Mouse (Mus musculus): ENCODE measurements around the gene Rbks. TPM values are rescaled to one million over a fixed set of nuclear protein-coding genes. Genes with fewer than 3 reads are reported as not detected.

Gene Rbks
- polyA plus RNA-seq, 1 experiment from 2014 or later: 23.4 TPM

GRCm38 (mm10) chr5:31598579-31598978 lies 98.8 kb downstream of the Rbks start:
- ATAC-seq: no peak
- Histone ChIP-seq H3K9ac (replicated peaks) (no peak overlapping the region), H3K4me2 (ENCODE audit: low read depth, low read length) (no peak overlapping the region), H3K27ac (ENCODE audit: low read depth) (no peak overlapping the region), H3K4me3 (ENCODE audit: low read depth, low read length) (no peak overlapping the region), H3K36me3 (replicated peaks; ENCODE audit: insufficient read depth, low read length) (no peaks in the 10 kb centered on the region), H3K4me1 (ENCODE audit: insufficient read depth) (peaks cover 16% of the 10 kb centered on the region), H3K9me3 (ENCODE audit: low read length) (no peaks in the 10 kb centered on the region), H3K27me3 (ENCODE audit: insufficient read depth, low read length) (no peaks in the 10 kb centered on the region)
- TF ChIP-seq CTCF (IDR thresholded peaks at IDR 0.05; ENCODE audit: low read depth) (peak; percentile 53), EP300 (IDR thresholded peaks at IDR 0.05; ENCODE audit: low read depth) (no peak)
- DNase-seq: peak; percentile 46
- 57% methylated on average over 4 of the region's 4 CpGs for WGBS (ENCODE audit: insufficient replicate concordance)

- Histone ChIP-seq H3K9me3 (ENCODE audit: low read length) (no peaks in the 10 kb centered on the region), H3K4me1 (ENCODE audit: insufficient read depth) (peaks cover 16% of the 10 kb centered on the region), H3K4me2 (ENCODE audit: low read depth, low read length) (no peak overlapping the region), H3K4me3 (ENCODE audit: low read depth, low read length) (no peak overlapping the region), H3K9ac (replicated peaks) (no peak overlapping the region), H3K27ac (ENCODE audit: low read depth) (no peak overlapping the region), H3K27me3 (ENCODE audit: insufficient read depth, low read length) (no peaks in the 10 kb centered on the region), H3K36me3 (replicated peaks; ENCODE audit: insufficient read depth, low read length) (no peaks in the 10 kb centered on the region)
- DNase-seq: no peak
- 74% methylated on average over 7 of the region's 7 CpGs for WGBS (ENCODE audit: insufficient replicate concordance)
- TF ChIP-seq EP300 (IDR thresholded peaks at IDR 0.05; ENCODE audit: low read depth): no peak
- no peak for TF ChIP-seq CTCF (IDR thresholded peaks at IDR 0.05; ENCODE audit: low read depth)
- no peak for ATAC-seq
These were observed 99.3 kb downstream of the Rbks start for GRCm38 (mm10) chr5:31598121-31598520.

GRCm38 (mm10) chr5:31597430-31597944 lies 99.9 kb downstream of the Rbks start:
- TF ChIP-seq EP300 (IDR thresholded peaks at IDR 0.05; ENCODE audit: low read depth): no peak
- TF ChIP-seq CTCF (IDR thresholded peaks at IDR 0.05; ENCODE audit: low read depth): no peak
- no peak overlapping the region for H3K4me3 ChIP-seq (ENCODE audit: low read depth, low read length)

GRCm38 (mm10) chr5:31596481-31597429 lies 100.7 kb downstream of the Rbks start, which contains the start of gene Mrpl33:
Gene Mrpl33, plus strand, starts transcription at chr5:31596935.
- ATAC-seq: peak; percentile 49; the same call in 1 of the 2 replicates

More at GRCm38 (mm10) chr5:31597430-31597944, 99.9 kb downstream of the Rbks start:
- Histone ChIP-seq H3K9ac (replicated peaks) (no peak overlapping the region), H3K27ac (ENCODE audit: low read depth) (no peak overlapping the region), H3K4me2 (ENCODE audit: low read depth, low read length) (peak overlapping the region; percentile 80), H3K27me3 (ENCODE audit: insufficient read depth, low read length) (no peaks in the 10 kb centered on the region), H3K9me3 (ENCODE audit: low read length) (no peaks in the 10 kb centered on the region), H3K4me1 (ENCODE audit: insufficient read depth) (peaks cover 14% of the 10 kb centered on the region), H3K36me3 (replicated peaks; ENCODE audit: insufficient read depth, low read length) (no peaks in the 10 kb centered on the region)
- 75% methylated on average over 6 of the region's 6 CpGs for WGBS (ENCODE audit: insufficient replicate concordance)
- DNase-seq (no peak), ATAC-seq (no peak)

GRCm38 (mm10) chr5:31595868-31596267 lies 101.6 kb downstream of the Rbks start:
- no peak overlapping the region for H3K4me2 ChIP-seq (ENCODE audit: low read depth, low read length)
- H3K27me3 ChIP-seq (ENCODE audit: insufficient read depth, low read length): no peaks in the 10 kb centered on the region
- no peak for DNase-seq
- ATAC-seq: no peak
- no peak overlapping the region for H3K9ac ChIP-seq (replicated peaks)
- TF ChIP-seq EP300 (IDR thresholded peaks at IDR 0.05; ENCODE audit: low read depth): no peak
- TF ChIP-seq CTCF (IDR thresholded peaks at IDR 0.05; ENCODE audit: low read depth): no peak
- no peaks in the 10 kb centered on the region for H3K36me3 ChIP-seq (replicated peaks; ENCODE audit: insufficient read depth, low read length)
- H3K9me3 ChIP-seq (ENCODE audit: low read length): no peaks in the 10 kb centered on the region
- H3K27ac ChIP-seq (ENCODE audit: low read depth): no peak overlapping the region
- H3K4me1 ChIP-seq (ENCODE audit: insufficient read depth): peaks cover 14% of the 10 kb centered on the region
- 61% methylated on average over 4 of the region's 4 CpGs for WGBS (ENCODE audit: insufficient replicate concordance)
- H3K4me3 ChIP-seq (ENCODE audit: low read depth, low read length): no peak overlapping the region

More at GRCm38 (mm10) chr5:31596481-31597429, 100.7 kb downstream of the Rbks start, which contains the start of gene Mrpl33:
- Histone ChIP-seq H3K4me2 (ENCODE audit: low read depth, low read length) (peak within 1 kb of the TSS; percentile 80), H3K4me3 (ENCODE audit: low read depth, low read length) (peak within 1 kb of the TSS; percentile 44), H3K36me3 (replicated peaks; ENCODE audit: insufficient read depth, low read length) (no peaks in the 10 kb centered on the region), H3K27me3 (ENCODE audit: insufficient read depth, low read length) (no peaks in the 10 kb centered on the region), H3K4me1 (ENCODE audit: insufficient read depth) (peaks cover 14% of the 10 kb centered on the region), H3K9ac (replicated peaks) (peak within 1 kb of the TSS; percentile 43), H3K9me3 (ENCODE audit: low read length) (no peaks in the 10 kb centered on the region), H3K27ac (ENCODE audit: low read depth) (no peak within 1 kb of the TSS)
- TF ChIP-seq CTCF (IDR thresholded peaks at IDR 0.05; ENCODE audit: low read depth) (peak; percentile 29; the same call in 1 of the 2 replicates), EP300 (IDR thresholded peaks at IDR 0.05; ENCODE audit: low read depth) (no peak)
- DNase-seq: peak; percentile 43
- WGBS (ENCODE audit: insufficient replicate concordance): 8% methylated on average over 26 of the region's 26 CpGs

GRCm38 (mm10) chr5:31591122-31591521 lies 106.3 kb downstream of the Rbks start:
- no peak for DNase-seq
- no peak for ATAC-seq
- WGBS (ENCODE audit: insufficient replicate concordance): 89% methylated on average over 7 of the region's 7 CpGs
- Histone ChIP-seq H3K27me3 (ENCODE audit: insufficient read depth, low read length) (no peaks in the 10 kb centered on the region), H3K27ac (ENCODE audit: low read depth) (no peak overlapping the region), H3K4me2 (ENCODE audit: low read depth, low read length) (no peak overlapping the region), H3K9ac (replicated peaks) (no peak overlapping the region), H3K4me3 (ENCODE audit: low read depth, low read length) (no peak overlapping the region), H3K4me1 (ENCODE audit: insufficient read depth) (no peaks in the 10 kb centered on the region), H3K9me3 (ENCODE audit: low read length) (no peaks in the 10 kb centered on the region), H3K36me3 (replicated peaks; ENCODE audit: insufficient read depth, low read length) (no peaks in the 10 kb centered on the region)
- no peak for TF ChIP-seq EP300 (IDR thresholded peaks at IDR 0.05; ENCODE audit: low read depth)
- no peak for TF ChIP-seq CTCF (IDR thresholded peaks at IDR 0.05; ENCODE audit: low read depth)

All from liver, postnatal 0 days (tissue).